Mouse (Mus musculus): ENCODE results near the gene Olfr412.

GRCm38 (mm10) chr11:74412462-74412861 lies 50.6 kb downstream of the Olfr412 start:
- TF ChIP-seq CTCF (IDR thresholded peaks at IDR 0.05; ENCODE audit: extremely low read depth, insufficient read length, insufficient replicate concordance, low read depth, low read length) = no peak
- no peak for TF ChIP-seq POLR2A (IDR thresholded peaks at IDR 0.05; ENCODE audit: low read depth, low read length)

Measured in small intestine, adult 2 months (tissue).